Mouse (Mus musculus) hindbrain, embryonic 14.5 days (tissue): Measurements from ENCODE around the gene Ggta1. TPM values are rescaled to one million over a fixed set of nuclear protein-coding genes. Genes with fewer than 3 reads are reported as not detected.

Experiments
- ATAC-seq: fragments of 200-750 bp; cut with Nextera tagmentation; 2 replicates; pipeline ENCODE4 v1.8.0; 2017; ENCODE audit warnings: moderate number of reproducible peaks, mild to moderate bottlenecking, moderate TSS enrichment, moderate library complexity; ENCODE audit not compliant: low FRiP score
- DNase-seq: peaks from one replicate; pipeline ENCODE4 v3.0.0-alpha.2; 2015; ENCODE audit warnings: low spot score
- H3K27ac ChIP-seq: fragments of 300-500 bp; sonication (generic); 2 replicates; pipeline ENCODE4 v1.5.1; 2014; ENCODE audit warnings: mild to moderate bottlenecking, moderate library complexity
- H3K27me3 ChIP-seq: fragments of 300-500 bp; sonication (generic); 2 replicates; pipeline ENCODE4 v1.6.1; 2014; ENCODE audit warnings: mild to moderate bottlenecking, low read length, mixed read lengths; ENCODE audit not compliant: control insufficient read depth, insufficient read depth
- H3K36me3 ChIP-seq: fragments of 300-500 bp; sonication (generic); replicated peaks from 2 replicates; pipeline ENCODE4 v1.6.1; 2014; ENCODE audit not compliant: control insufficient read depth, insufficient read depth
- H3K4me1 ChIP-seq: fragments of 300-500 bp; sonication (generic); replicated peaks from 2 replicates; pipeline ENCODE4 v1.6.1; 2014; ENCODE audit warnings: antibody characterized with exemption, low read length, mixed read lengths; ENCODE audit not compliant: control insufficient read depth, insufficient read depth
- H3K4me2 ChIP-seq: fragments of 300-500 bp; sonication (generic); replicated peaks from 2 replicates; pipeline ENCODE4 v1.6.1; 2014; ENCODE audit warnings: mild to moderate bottlenecking, moderate library complexity
- H3K4me3 ChIP-seq: fragments of 300-500 bp; sonication (generic); replicated peaks from 2 replicates; pipeline ENCODE4 v1.5.1; 2014; ENCODE audit warnings: mild to moderate bottlenecking, low read length
- H3K9ac ChIP-seq: fragments of 300-500 bp; sonication (generic); 2 replicates; pipeline ENCODE4 v1.6.1; 2014
- H3K9me3 ChIP-seq: fragments of 300-500 bp; sonication (generic); 2 replicates; pipeline ENCODE4 v1.6.1; 2016; ENCODE audit warnings: low read length; ENCODE audit not compliant: control insufficient read depth
- WGBS: fragments of 180-500 bp; shearing (Covaris S2); extraction: QIAGEN DNeasy Blood & Tissue Kit; methylation state at CpG from one replicate; pipeline ENCODE4 v1.1.7; 2014; 5-methylcytosine and 5-hydroxymethylcytosine counted together
- polyA plus RNA-seq: library from polyadenylated mRNA; unstranded; fragments of >200 nt; fragmentation: Nextera tagmentation; extraction: Ambion mirVana; gene quantifications from 2 replicates; pipeline ENCODE4 v1.2.1, GENCODE M21; 2014

The Ggta1 gene
- polyA plus RNA-seq, 1 experiment from 2014 or later, result 8.4 TPM

GRCm38 (mm10) chr2:35385441-35385871 lies 77.6 kb downstream of the Ggta1 start:
- no peak for ATAC-seq
- 79% methylated on average over 9 of the region's 9 CpGs for WGBS
- H3K36me3 ChIP-seq, result no peaks in the 10 kb centered on the region
- no peak overlapping the region for H3K27ac ChIP-seq
- no peak for DNase-seq
- no peaks in the 10 kb centered on the region for H3K4me1 ChIP-seq
- H3K4me2 ChIP-seq, result no peak overlapping the region
- H3K27me3 ChIP-seq, result no peaks in the 10 kb centered on the region
- no peaks in the 10 kb centered on the region for H3K9me3 ChIP-seq
- H3K4me3 ChIP-seq, result no peak overlapping the region
- H3K9ac ChIP-seq, result no peak overlapping the region

DNA sequence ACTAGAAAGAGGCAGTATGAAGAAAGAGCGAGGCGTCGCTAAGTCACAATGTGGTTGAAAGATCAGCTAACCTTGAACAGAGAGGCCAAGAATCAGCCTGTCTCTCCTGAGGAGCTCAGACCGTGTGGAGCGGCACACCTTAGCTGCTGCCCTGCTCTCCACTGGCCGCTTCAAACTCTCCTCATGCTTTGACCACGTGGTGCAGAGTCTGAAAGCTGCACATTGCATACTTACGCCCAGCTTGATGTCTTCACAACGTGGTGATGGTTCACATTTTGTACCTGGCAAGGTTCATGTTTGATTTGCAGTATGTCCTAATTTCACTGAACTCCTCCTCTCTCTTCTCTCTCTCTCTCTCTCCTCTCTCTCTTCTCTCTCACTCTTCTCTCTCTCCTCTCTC lies 83.7 kb downstream of the Ggta1 start:
- no peaks in the 10 kb centered on the region for H3K4me1 ChIP-seq
- H3K4me2 ChIP-seq, result no peak overlapping the region
- H3K36me3 ChIP-seq, result no peaks in the 10 kb centered on the region
- no peaks in the 10 kb centered on the region for H3K27me3 ChIP-seq
- DNase-seq (no peak), ATAC-seq (no peak)
- H3K9ac ChIP-seq, result no peak overlapping the region
- 79% methylated on average over 9 of the region's 9 CpGs for WGBS
- no peak overlapping the region for H3K4me3 ChIP-seq
- no peaks in the 10 kb centered on the region for H3K9me3 ChIP-seq
- H3K27ac ChIP-seq, result no peak overlapping the region

DNA sequence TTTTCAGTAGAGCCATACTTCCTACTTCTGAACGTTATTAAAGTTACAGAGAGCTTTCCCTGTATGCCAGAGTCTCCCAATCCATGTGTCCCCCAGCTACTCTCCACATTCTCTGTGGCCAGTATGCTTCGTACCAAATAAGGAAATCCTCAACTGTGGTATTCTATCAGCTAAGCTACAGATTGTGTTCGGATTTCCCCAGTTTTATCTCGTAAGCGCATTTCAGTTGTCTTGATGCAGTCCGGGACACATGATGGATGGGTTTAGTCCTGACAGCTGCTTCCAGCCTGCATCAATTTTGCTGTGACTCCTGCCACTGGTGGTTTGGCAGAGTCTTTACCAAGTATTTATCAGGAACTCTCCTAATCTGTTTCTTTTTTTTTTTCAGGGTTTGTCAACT lies 85.4 kb downstream of the Ggta1 start:
- H3K9me3 ChIP-seq, result no peaks in the 10 kb centered on the region
- no peak for ATAC-seq
- no peak overlapping the region for H3K9ac ChIP-seq
- WGBS, result 70% methylated on average over 6 of the region's 6 CpGs
- no peaks in the 10 kb centered on the region for H3K27me3 ChIP-seq
- H3K4me2 ChIP-seq, result no peak overlapping the region
- no peak for DNase-seq
- no peak overlapping the region for H3K4me3 ChIP-seq
- H3K36me3 ChIP-seq, result no peaks in the 10 kb centered on the region
- no peak overlapping the region for H3K27ac ChIP-seq
- H3K4me1 ChIP-seq, result no peaks in the 10 kb centered on the region

DNA sequence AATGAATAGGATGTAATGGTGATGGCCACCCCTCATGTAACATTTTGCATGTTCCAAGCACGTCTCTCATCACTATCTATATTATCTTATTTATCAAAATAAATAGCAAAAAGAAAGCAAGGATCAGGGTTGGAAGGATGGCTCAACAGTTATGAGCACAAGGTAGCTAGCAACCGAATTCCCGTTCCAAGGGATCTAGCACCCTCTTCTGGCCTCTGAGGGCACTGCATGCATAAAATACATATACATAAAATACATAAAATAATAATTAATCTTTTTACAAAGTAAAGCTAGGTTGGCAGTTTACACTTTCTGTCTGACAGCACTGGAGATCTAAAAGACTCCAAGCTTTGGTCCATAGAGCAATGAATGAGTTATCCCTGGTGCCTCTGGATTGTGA lies 90.0 kb downstream of the Ggta1 start:
- H3K36me3 ChIP-seq, result no peaks in the 10 kb centered on the region
- 14% methylated on average over 3 of the region's 3 CpGs for whole genome bisulfite sequencing
- no peak overlapping the region for H3K4me2 ChIP-seq

DNA sequence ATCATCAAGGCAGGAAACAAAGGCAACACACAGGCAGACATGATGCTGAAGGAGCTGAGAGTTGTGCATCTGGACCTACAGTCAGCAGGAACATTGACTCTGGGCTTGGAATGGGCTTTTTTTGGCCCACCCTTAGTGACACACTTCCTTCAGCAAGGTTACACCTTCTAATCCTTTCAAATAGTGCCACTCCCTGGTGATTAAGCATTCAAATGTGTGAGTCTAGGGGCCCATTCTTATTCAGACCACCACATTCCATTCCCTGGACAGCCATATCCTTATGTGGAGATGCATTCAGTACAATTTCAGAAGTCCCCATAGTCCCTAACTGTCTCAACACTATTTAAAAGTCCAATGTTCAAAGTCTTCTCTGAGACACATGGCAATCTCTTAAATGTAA lies 92.3 kb downstream of the Ggta1 start:
- no peak for DNase-seq
- no peaks in the 10 kb centered on the region for H3K9me3 ChIP-seq
- H3K27ac ChIP-seq, result no peak overlapping the region
- H3K9ac ChIP-seq, result no peak overlapping the region
- H3K4me1 ChIP-seq, result no peaks in the 10 kb centered on the region
- no peak overlapping the region for H3K4me3 ChIP-seq
- no peaks in the 10 kb centered on the region for H3K27me3 ChIP-seq
- ATAC-seq, result no peak
- H3K36me3 ChIP-seq, result no peaks in the 10 kb centered on the region
- no peak overlapping the region for H3K4me2 ChIP-seq

More for the DNA sequence above, 90.0 kb downstream of the Ggta1 start:
- H3K4me1 ChIP-seq, result no peaks in the 10 kb centered on the region
- H3K27ac ChIP-seq, result no peak overlapping the region
- no peaks in the 10 kb centered on the region for H3K9me3 ChIP-seq
- H3K27me3 ChIP-seq, result no peaks in the 10 kb centered on the region
- H3K4me3 ChIP-seq, result no peak overlapping the region
- no peak overlapping the region for H3K9ac ChIP-seq
- no peak for ATAC-seq
- DNase-seq, result peak; percentile 68

DNA sequence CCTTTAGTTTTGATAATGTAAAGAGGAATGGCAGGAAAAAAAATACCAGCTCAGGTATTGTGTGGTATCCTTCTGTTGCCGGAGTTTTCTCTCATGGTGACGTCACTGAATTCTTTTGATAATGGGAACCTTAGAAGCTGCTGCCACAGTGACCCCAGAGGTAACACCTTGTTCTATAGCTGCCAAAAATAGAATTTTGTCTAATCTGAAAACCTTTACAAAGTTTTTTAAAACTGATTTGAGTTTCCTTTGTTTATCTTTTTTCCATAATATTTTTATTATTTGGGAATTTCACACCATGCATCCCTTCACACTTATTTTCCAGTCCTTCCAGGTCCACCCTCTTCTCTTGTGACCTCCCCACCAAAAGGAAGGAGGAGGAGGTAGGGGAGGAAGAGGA lies 95.4 kb downstream of the Ggta1 start, which contains the start of gene 4930568D16Rik:
4930568D16Rik (minus strand) TSS at position 101 of the 400 bp plus-strand sequence.
- Histone ChIP-seq H3K4me2 (no peak within 1 kb of the TSS), H3K4me1 (no peaks in the 10 kb centered on the region), H3K4me3 (no peak within 1 kb of the TSS), H3K27me3 (no peaks in the 10 kb centered on the region), H3K36me3 (no peaks in the 10 kb centered on the region), H3K9ac (no peak within 1 kb of the TSS), H3K9me3 (no peaks in the 10 kb centered on the region), H3K27ac (no peak within 1 kb of the TSS)
- ATAC-seq, result no peak
- WGBS, result 92% methylated on average over 2 of the region's 2 CpGs
- DNase-seq, result no peak

Other genes with a start within 250 kb of the Ggta1 start
- gene Gsn, start 206.9 kb downstream of the Ggta1 start, polyA plus RNA-seq, result 30.2 and 31.4 TPM in 2 replicates
- gene Stom, start 126.3 kb downstream of the Ggta1 start, polyA plus RNA-seq, result 24.4 and 26.7 TPM in 2 replicates
- gene 4930568D16Rik, start 95.5 kb downstream of the Ggta1 start, polyA plus RNA-seq, result not detected in 2 replicates
- not detected in 2 replicates for gene 4930402F06Rik, start 66.1 kb downstream of the Ggta1 start, polyA plus RNA-seq
- gene Dab2ip, start 95.0 kb upstream of the Ggta1 start, polyA plus RNA-seq, result 48.4 and 52.2 TPM in 2 replicates